Mouse (Mus musculus): ENCODE results near the gene Creb5. TPM values are rescaled to one million over a fixed set of nuclear protein-coding genes. Genes with fewer than 3 reads are reported as not detected.

Gene Creb5
- polyA plus RNA-seq, 1 experiment from 2014 or later, result 8.9 TPM

DNA sequence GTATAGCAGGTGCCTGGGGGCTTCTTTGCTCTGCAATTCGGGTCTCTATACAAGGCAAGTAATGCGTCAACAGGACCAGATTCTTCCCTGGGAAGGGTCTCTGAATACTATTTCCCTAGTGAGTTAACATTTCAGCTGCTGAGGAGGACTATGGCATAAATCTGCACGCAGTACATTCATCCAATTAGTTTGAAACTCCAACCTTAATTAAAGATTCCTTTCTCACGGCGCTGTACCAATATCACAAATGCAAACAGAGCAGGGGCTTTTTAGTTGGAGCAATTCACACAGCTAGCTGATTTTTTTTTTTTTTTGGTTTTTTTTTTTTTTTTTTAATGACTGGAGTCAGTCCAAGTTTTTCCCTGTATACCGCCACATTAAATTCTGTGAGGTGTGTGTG, 357.0 kb downstream of the Creb5 start:
- peaks cover 10% of the 10 kb centered on the region; the same call in 1 of the 2 replicates for H3K79me2 ChIP-seq (ENCODE audit: inconsistent target)
- peaks cover 22% of the 10 kb centered on the region; the same call in 1 of the 2 replicates for H3K36me3 ChIP-seq (ENCODE audit: inconsistent target)
- H3K4me3 ChIP-seq (ENCODE audit: inconsistent target), result no peak overlapping the region
- H3K27ac ChIP-seq, result no peak overlapping the region
- 91% methylated on average over 6 of the region's 6 CpGs for WGBS (ENCODE audit: missing documents)

DNA sequence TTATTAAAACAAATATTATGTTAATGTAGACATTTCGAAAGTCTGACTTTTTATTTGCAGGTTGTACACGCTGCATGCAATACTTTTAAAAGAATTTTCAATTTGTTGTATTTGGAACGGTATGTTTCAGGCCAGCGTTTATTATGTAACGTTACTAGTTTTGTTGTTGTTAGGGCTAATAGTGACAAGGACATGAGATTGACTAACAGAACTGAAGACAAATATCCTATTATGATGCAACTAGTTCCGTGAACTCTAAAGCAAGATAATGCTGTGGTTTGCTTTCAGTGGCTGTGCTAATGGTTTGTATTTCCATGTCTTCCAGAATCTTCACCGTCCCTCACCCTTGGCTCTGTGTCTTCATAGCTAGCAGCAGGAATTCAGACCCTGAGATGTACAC, 357.9 kb downstream of the Creb5 start:
- peaks cover 1% of the 10 kb centered on the region; the same call in 1 of the 2 replicates for H3K79me2 ChIP-seq (ENCODE audit: inconsistent target)
- no peak overlapping the region for H3K27ac ChIP-seq
- 88% methylated on average over 7 of the region's 7 CpGs for WGBS (ENCODE audit: missing documents)

DNA sequence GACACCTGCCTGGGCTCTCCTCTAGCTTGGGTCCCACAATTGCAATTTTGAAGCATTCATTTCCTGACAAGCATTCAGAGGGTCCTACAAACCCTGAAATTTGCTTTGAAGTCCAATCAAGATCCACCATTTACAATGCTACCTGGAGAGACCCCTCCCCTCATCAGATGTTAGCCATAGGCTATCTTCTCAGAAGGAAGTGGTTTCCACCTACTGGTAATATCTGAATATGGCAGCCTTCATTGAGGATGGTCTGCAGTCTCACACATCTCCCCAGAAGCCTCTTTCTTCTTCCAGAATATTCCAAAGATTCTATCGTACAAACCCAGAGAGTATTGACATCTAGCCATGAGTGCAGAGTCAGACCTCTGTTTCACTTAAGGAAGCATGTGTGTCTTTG, 362.7 kb downstream of the Creb5 start:
- Histone ChIP-seq H3K36me3 (ENCODE audit: inconsistent target) (no peaks in the 10 kb centered on the region), H3K79me2 (ENCODE audit: inconsistent target) (peaks cover 7% of the 10 kb centered on the region; the same call in 1 of the 2 replicates), H3K4me3 (ENCODE audit: inconsistent target) (no peak overlapping the region), H3K27ac (no peak overlapping the region)
- WGBS (ENCODE audit: missing documents), result 71% methylated on average over 1 of the region's 1 CpGs

More for the DNA sequence above, 357.9 kb downstream of the Creb5 start:
- Histone ChIP-seq H3K4me3 (ENCODE audit: inconsistent target) (no peak overlapping the region), H3K36me3 (ENCODE audit: inconsistent target) (peaks cover 20% of the 10 kb centered on the region; the same call in 1 of the 2 replicates)

- 56% methylated on average over 5 of the region's 5 CpGs for WGBS (ENCODE audit: missing documents)
- Histone ChIP-seq H3K27ac (no peak overlapping the region), H3K4me3 (ENCODE audit: inconsistent target) (no peak overlapping the region), H3K36me3 (ENCODE audit: inconsistent target) (no peaks in the 10 kb centered on the region), H3K79me2 (ENCODE audit: inconsistent target) (peaks cover 10% of the 10 kb centered on the region; the same call in 1 of the 2 replicates)
Observed at GRCm38 (mm10) chr6:53652691-53653090, 365.6 kb downstream of the Creb5 start.

GRCm38 (mm10) chr6:53653706-53654360, 366.8 kb downstream of the Creb5 start:
- WGBS (ENCODE audit: missing documents), result 90% methylated on average over 8 of the region's 8 CpGs
- no peak overlapping the region for H3K27ac ChIP-seq
- H3K36me3 ChIP-seq (ENCODE audit: inconsistent target), result 0 out of 2 replicates have a peak, but pooled peaks cover 3% of the 10 kb centered on the region
- peaks cover 10% of the 10 kb centered on the region; the same call in 1 of the 2 replicates for H3K79me2 ChIP-seq (ENCODE audit: inconsistent target)
- H3K4me3 ChIP-seq (ENCODE audit: inconsistent target), result no peak overlapping the region

DNA sequence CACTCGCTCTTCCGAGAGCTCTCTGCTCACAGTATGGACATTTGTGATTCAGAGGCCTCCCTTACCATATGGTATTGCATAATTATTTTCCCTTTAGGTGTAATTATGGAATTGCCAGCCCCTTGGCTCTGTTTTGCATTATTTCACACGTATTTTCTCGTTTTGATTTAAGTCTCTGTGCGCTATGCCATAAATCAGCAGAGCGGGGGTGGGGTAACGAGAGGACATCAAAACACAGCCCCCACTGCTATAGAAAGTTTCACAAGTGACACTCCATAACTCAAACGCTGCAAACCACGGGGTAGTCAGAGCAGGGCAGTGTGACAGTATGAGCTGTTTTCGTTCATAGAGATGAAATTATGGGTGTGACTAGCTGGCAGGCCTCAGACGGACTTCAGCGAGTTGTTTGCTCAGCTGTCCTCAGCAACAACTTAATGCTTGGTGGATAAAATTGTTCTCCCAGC, 367.3 kb downstream of the Creb5 start:
- peaks cover 10% of the 10 kb centered on the region; the same call in 1 of the 2 replicates for H3K79me2 ChIP-seq (ENCODE audit: inconsistent target)
- H3K36me3 ChIP-seq (ENCODE audit: inconsistent target), result 0 out of 2 replicates have a peak, but pooled peaks cover 4% of the 10 kb centered on the region
- 82% methylated on average over 12 of the region's 12 CpGs for WGBS (ENCODE audit: missing documents)
- H3K4me3 ChIP-seq (ENCODE audit: inconsistent target), result no peak overlapping the region
- no peak overlapping the region for H3K27ac ChIP-seq

- Histone ChIP-seq H3K4me3 (ENCODE audit: inconsistent target) (no peak overlapping the region), H3K79me2 (ENCODE audit: inconsistent target) (peaks cover 3% of the 10 kb centered on the region; the same call in 1 of the 2 replicates), H3K27ac (no peak overlapping the region), H3K36me3 (ENCODE audit: inconsistent target) (0 out of 2 replicates have a peak, but pooled peaks cover 4% of the 10 kb centered on the region)
- 97% methylated on average over 3 of the region's 3 CpGs for WGBS (ENCODE audit: missing documents)
Observed at GRCm38 (mm10) chr6:53656466-53656865, 369.4 kb downstream of the Creb5 start.

DNA sequence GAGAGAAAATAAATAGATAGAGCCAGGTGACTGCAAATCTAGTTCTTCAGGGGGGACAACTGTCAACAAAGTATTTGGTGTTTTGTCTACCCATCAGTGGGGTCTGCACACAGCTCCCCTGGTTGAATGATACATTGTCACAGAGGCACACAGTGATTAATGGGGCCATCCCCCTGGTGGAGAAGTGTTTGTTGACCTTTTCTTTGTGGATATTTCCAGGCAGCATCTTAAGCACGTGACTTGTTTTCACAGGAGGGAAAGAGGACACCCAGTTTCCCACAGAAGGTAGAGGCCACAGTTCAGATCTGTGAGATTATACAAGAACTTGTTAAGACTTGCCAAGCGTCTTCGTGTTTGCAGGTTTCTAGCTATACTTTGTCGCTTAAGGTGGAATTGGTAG, 370.4 kb downstream of the Creb5 start:
- 0 out of 2 replicates have a peak, but pooled peaks cover 4% of the 10 kb centered on the region for H3K36me3 ChIP-seq (ENCODE audit: inconsistent target)
- H3K4me3 ChIP-seq (ENCODE audit: inconsistent target), result no peak overlapping the region
- no peak overlapping the region for H3K27ac ChIP-seq
- WGBS (ENCODE audit: missing documents), result 95% methylated on average over 4 of the region's 4 CpGs
- H3K79me2 ChIP-seq (ENCODE audit: inconsistent target), result peaks cover 3% of the 10 kb centered on the region; the same call in 1 of the 2 replicates

GRCm38 (mm10) chr6:53662858-53663833, 376.1 kb downstream of the Creb5 start:
- H3K36me3 ChIP-seq (ENCODE audit: inconsistent target), result peaks cover 10% of the 10 kb centered on the region; the same call in 1 of the 2 replicates
- whole genome bisulfite sequencing (ENCODE audit: missing documents), result 67% methylated on average over 11 of the region's 11 CpGs
- no peak overlapping the region for H3K4me3 ChIP-seq (ENCODE audit: inconsistent target)
- no peaks in the 10 kb centered on the region; the same call in 1 of the 2 replicates for H3K79me2 ChIP-seq (ENCODE audit: inconsistent target)
- H3K27ac ChIP-seq, result no peak overlapping the region

GRCm38 (mm10) chr6:53664759-53665158, 377.7 kb downstream of the Creb5 start:
- H3K27ac ChIP-seq, result no peak overlapping the region
- 100% methylated on average over 1 of the region's 1 CpGs for WGBS (ENCODE audit: missing documents)
- peaks cover 6% of the 10 kb centered on the region; the same call in 1 of the 2 replicates for H3K36me3 ChIP-seq (ENCODE audit: inconsistent target)
- H3K79me2 ChIP-seq (ENCODE audit: inconsistent target), result no peaks in the 10 kb centered on the region; the same call in 1 of the 2 replicates
- H3K4me3 ChIP-seq (ENCODE audit: inconsistent target), result no peak overlapping the region

DNA sequence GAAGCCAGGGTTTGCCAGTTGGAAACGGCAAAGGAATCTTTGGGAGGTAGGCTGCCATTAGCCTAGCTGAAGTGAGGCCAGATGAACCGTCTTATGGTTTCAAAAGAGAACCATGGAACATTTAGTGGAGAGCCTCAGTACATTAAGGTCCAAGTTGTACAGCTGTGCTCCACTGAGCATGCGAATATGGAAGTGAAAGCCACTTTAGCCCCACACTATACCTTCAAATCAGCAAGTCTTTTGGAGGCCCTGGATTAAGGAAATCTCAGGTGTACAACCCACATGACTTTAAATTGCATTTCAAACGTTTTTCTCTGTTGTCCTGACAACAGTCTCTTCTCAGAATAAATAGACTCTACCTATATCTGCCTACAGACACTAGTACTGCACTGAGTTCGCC, 379.4 kb downstream of the Creb5 start:
- H3K4me3 ChIP-seq (ENCODE audit: inconsistent target), result no peak overlapping the region
- no peak overlapping the region for H3K27ac ChIP-seq
- peaks cover 6% of the 10 kb centered on the region; the same call in 1 of the 2 replicates for H3K36me3 ChIP-seq (ENCODE audit: inconsistent target)
- H3K79me2 ChIP-seq (ENCODE audit: inconsistent target), result no peaks in the 10 kb centered on the region; the same call in 1 of the 2 replicates
- WGBS (ENCODE audit: missing documents), result 70% methylated on average over 5 of the region's 5 CpGs

DNA sequence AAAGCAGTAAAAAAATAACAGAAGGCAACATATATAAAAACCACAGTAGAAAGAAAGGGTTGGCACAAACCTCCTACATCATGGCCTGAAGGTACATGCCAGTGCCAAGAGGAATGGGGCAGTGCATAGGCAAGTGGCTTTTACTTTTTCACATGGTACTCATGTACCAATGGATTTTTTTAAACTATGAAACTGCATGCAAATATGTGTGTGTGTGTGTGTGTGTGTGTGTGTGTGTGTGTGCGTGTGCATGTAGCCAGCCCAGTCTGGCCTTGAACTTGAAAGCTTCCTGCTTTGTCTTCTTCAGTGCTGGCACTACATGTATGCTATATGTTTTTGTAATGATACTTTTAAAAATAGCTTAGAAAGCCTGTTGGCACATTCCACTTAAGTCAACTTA, 391.2 kb downstream of the Creb5 start:
- Histone ChIP-seq H3K79me2 (ENCODE audit: inconsistent target) (no peaks in the 10 kb centered on the region), H3K4me3 (ENCODE audit: inconsistent target) (no peak overlapping the region), H3K36me3 (ENCODE audit: inconsistent target) (peaks cover 28% of the 10 kb centered on the region), H3K27ac (no peak overlapping the region)
- 75% methylated on average over 1 of the region's 1 CpGs for WGBS (ENCODE audit: missing documents)

DNA sequence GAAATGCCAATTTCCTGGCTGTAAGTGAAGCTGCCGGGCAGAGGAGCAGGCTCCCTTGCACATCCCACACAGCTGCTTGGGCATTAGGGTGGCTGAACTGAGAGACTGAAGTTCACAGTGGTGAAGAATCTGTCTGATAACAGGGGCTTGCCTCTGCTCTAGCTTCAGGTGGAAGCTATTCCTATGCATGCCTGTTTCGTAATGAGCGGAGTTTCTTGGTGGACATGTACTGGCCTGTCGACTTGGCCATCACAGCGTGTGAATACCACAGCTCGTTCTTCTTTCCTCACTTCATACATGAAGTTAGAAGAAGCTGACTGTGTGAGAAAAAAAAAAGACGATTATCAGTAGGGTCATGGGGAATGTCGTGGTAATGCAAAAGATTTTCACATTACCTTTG, 393.0 kb downstream of the Creb5 start:
- Histone ChIP-seq H3K36me3 (ENCODE audit: inconsistent target) (peaks cover 43% of the 10 kb centered on the region), H3K27ac (no peak overlapping the region), H3K4me3 (ENCODE audit: inconsistent target) (no peak overlapping the region), H3K79me2 (ENCODE audit: inconsistent target) (no peaks in the 10 kb centered on the region)
- WGBS (ENCODE audit: missing documents), result 96% methylated on average over 8 of the region's 8 CpGs

- Histone ChIP-seq H3K4me3 (ENCODE audit: inconsistent target) (no peak overlapping the region), H3K27ac (no peak overlapping the region), H3K79me2 (ENCODE audit: inconsistent target) (no peaks in the 10 kb centered on the region), H3K36me3 (ENCODE audit: inconsistent target) (peaks cover 70% of the 10 kb centered on the region)
- WGBS (ENCODE audit: missing documents), result 73% methylated on average over 2 of the region's 2 CpGs
Observed at GRCm38 (mm10) chr6:53684416-53684815, 397.3 kb downstream of the Creb5 start.
